Mouse (Mus musculus): ENCODE data around the gene Foxf1. TPM values are rescaled to one million over a fixed set of nuclear protein-coding genes. Genes with fewer than 3 reads are reported as not detected.

Gene Foxf1
- total RNA-seq, 2 experiments from 2014 or later, result 0.37 to 0.38 TPM

DNA sequence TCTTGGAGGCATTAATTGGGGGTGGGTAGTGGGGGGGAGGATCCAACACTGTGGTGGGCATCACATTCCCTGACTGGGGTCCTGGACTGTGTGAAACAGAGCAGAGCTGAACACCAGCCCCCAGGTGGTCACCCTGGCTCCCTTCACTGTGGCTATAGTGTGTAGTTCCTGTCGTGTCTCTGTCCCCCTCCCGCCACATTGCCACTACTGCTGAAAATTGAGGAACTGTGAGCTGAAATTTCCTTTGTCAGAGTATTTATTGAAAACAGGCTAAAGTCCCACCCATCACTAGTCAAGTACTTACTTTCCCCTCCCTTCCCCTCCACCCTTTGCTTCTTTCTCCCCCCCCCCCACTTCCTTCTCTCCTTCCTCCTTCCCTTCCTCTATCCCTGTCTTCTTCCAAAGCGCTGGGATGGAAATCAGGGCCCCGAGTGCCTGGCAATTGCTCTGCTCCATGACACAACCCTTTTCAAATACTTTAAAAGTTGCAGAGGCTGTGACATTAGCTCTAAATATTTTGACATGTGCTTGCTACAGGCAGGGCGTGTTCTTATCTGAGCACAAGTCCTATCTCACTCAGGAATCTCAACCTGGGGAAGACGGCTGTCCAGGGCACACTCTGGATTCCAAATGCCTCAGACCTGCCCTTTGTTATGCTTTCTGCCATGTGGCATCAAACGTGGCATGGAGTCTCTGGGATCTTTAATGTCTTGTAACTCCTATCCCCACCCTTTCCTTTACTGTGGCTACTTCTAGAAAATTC, 27.1 kb downstream of the Foxf1 start:
- intact Hi-C loops (cut with DNase I), result no loop called here
- no peak for DNase-seq

- intact Hi-C loops (cut with DNase I), result loop anchor here (1.0 to 2.0 kb wide), 3 partner anchors 116 to 400 kb away; no protein-coding TSS in a partner anchor
- DNase-seq, result peak; percentile 98 to 99
Observed at GRCm38 (mm10) chr8:121113261-121113660, 29.1 kb downstream of the Foxf1 start.

DNA sequence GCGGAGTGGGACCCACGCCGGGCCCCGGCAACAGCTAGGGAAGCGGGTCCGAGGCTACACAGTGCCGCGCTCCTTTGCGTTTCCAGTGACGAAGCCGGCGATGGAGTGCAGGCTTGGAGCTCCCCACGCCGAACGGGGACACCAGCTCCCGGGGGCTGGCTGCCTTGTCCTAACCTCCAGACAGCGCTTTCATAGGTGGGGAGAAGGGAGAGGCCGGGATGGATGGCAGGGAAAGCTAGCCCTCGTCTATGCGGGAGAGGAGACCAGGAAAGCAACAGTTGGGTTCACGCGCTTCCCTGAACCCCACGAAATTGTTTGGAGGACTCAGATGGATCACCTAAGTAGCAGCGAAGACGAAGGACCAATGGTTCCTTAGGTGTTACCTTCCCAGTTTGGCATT, 30.9 kb downstream of the Foxf1 start:
- intact Hi-C loops (cut with DNase I), result loop anchor here (5.0 kb wide), 1 partner anchor 202 kb away; no protein-coding TSS in a partner anchor
- DNase-seq, result no peak

DNA sequence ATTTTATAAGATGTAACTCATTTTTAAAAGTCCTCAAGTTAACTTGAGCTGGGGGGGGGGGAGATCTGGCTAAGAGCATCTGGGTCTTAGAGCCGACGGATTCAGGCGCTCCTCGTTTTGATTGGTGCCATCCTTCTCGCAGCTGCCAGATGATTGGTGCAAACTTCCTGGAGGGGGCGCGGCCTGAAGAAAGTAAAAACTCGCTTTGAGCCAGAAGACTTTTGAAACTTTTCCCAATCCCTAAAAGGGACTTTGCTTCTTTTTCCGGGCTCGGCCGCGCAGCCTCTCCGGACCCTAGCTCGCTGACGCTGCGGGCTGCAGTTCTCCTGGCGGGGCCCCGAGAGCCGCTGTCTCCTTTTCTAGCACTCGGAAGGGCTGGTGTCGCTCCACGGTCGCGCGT, 31.8 kb downstream of the Foxf1 start, which contains the start of gene Foxc2:
TSS of gene Foxc2 (plus strand) at position 224 of the 400 bp plus-strand sequence.
- intact Hi-C loops (cut with DNase I), result loop anchor here (5.0 kb wide), 1 partner anchor 201 kb away; no protein-coding TSS in a partner anchor
- peak; percentile 88 to 91 for DNase-seq

DNA sequence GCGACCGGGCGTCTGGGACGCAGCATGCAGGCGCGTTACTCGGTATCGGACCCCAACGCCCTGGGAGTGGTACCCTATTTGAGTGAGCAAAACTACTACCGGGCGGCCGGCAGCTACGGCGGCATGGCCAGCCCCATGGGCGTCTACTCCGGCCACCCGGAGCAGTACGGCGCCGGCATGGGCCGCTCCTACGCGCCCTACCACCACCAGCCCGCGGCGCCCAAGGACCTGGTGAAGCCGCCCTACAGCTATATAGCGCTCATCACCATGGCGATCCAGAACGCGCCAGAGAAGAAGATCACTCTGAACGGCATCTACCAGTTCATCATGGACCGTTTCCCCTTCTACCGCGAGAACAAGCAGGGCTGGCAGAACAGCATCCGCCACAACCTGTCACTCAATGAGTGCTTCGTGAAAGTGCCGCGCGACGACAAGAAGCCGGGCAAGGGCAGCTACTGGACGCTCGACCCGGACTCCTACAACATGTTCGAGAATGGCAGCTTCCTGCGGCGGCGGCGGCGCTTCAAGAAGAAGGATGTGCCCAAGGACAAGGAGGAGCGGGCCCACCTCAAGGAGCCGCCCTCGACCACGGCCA, 32.5 kb downstream of the Foxf1 start:
- peak; percentile 48 to 50 for DNase-seq
- intact Hi-C loops (cut with DNase I), result loop anchor here (5.0 kb wide), 1 partner anchor 201 kb away; no protein-coding TSS in a partner anchor

DNA sequence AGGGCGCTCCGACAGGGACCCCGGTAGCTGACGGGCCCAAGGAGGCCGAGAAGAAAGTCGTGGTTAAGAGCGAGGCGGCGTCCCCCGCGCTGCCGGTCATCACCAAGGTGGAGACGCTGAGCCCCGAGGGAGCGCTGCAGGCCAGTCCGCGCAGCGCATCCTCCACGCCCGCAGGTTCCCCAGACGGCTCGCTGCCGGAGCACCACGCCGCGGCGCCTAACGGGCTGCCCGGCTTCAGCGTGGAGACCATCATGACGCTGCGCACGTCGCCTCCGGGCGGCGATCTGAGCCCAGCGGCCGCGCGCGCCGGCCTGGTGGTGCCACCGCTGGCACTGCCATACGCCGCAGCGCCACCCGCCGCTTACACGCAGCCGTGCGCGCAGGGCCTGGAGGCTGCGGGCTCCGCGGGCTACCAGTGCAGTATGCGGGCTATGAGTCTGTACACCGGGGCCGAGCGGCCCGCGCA, 33.0 kb downstream of the Foxf1 start:
- DNase-seq, result peak in 1 of 2 experiments; percentile 24
- intact Hi-C loops (cut with DNase I), result loop anchor here (5.0 kb wide), 1 partner anchor 200 kb away; no protein-coding TSS in a partner anchor

GRCm38 (mm10) chr8:121117906-121118305, 33.7 kb downstream of the Foxf1 start:
- peak in 1 of 2 experiments; percentile 32 for DNase-seq
- intact Hi-C loops (cut with DNase I), result loop anchor here (5.0 kb wide), 1 partner anchor 199 kb away; no protein-coding TSS in a partner anchor

GRCm38 (mm10) chr8:121118634-121119420, 34.6 kb downstream of the Foxf1 start:
- intact Hi-C loops (cut with DNase I), result loop anchor here (5.0 kb wide), 1 partner anchor 198 kb away; no protein-coding TSS in a partner anchor
- peak in 1 of 2 experiments; percentile 27 for DNase-seq

GRCm38 (mm10) chr8:121119635-121120455, 35.7 kb downstream of the Foxf1 start:
- peak in 1 of 2 experiments; percentile 27 for DNase-seq
- intact Hi-C loops (cut with DNase I), result loop anchor here (5.0 kb wide), 1 partner anchor 197 kb away; no protein-coding TSS in a partner anchor

GRCm38 (mm10) chr8:121120456-121121419, 36.6 kb downstream of the Foxf1 start:
- DNase-seq, result no peak
- intact Hi-C loops (cut with DNase I), result no loop called here

DNA sequence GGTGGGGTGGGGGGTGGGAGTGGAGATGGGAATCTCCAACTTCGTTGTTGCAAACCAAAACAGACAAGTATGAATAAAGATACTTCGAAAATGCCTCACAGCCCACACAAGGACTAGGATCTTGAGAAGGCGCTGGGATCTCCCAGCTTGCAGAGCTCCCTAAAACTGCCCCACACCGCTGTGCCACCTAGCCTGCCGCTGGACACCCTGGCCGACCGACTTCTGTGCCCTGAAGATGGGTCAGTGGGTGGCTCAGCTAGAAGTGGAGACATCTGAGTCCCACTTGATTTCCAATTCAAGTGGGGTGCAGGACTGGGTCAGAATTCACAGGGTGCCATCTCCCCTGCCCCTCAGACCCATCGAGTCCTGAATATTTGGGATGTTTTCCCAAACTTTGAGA, 37.5 kb downstream of the Foxf1 start:
- intact Hi-C loops (cut with DNase I), result no loop called here
- DNase-seq, result no peak

DNA sequence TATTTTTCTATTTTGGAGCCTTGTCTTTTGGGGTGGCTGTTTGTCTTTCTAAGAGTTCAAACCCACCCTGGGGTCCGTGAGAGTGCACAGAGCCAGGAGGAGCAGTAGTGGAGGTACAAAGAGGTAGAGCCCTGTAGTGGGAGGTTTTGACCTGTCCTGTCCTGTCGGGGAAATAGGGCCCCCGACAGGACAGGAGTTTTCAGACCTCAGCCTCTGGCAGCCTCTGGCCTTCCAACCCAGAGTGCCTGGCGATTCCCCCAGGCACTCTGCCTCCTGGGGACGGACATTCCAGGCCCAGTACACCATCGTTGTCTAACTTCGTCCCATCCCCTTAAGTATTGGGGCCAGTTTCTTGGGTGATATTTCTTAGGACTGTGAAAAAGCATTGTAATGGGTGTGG, 38.2 kb downstream of the Foxf1 start:
- intact Hi-C loops (cut with DNase I), result no loop called here
- DNase-seq, result no peak

DNA sequence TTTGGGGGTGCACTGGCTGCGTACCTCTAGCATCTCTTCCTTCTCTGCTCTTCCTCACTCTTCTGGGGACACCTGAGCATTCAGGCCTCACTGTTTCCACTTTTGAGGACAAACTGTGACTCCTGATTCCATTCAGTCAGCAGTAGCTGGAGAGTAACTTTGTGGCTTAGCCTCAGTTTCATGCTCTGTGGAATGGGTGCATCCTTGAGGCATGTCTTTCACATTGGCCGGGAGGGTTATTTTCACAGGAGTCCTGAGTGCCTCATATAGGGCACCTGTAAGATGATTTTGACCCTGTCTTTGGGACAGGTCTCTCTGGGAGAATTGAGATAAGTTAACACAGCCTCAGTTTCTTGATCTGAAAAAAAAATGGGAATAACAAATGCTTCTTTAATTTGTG, 38.9 kb downstream of the Foxf1 start:
- intact Hi-C loops (cut with DNase I), result no loop called here
- no peak for DNase-seq

GRCm38 (mm10) chr8:121124547-121125239, 40.5 kb downstream of the Foxf1 start:
- DNase-seq, result peak; percentile 39 to 59
- intact Hi-C loops (cut with DNase I), result loop anchor here (5.0 kb wide), 1 partner anchor 88 kb away; no protein-coding TSS in a partner anchor

- peak; percentile 84 to 86 for DNase-seq
- intact Hi-C loops (cut with DNase I), result loop anchor here (5.0 kb wide), 1 partner anchor 87 kb away; no protein-coding TSS in a partner anchor
Observed at GRCm38 (mm10) chr8:121125311-121125876, 41.2 kb downstream of the Foxf1 start.

- DNase-seq, result no peak
- intact Hi-C loops (cut with DNase I), result loop anchor here (5.0 kb wide), 1 partner anchor 86 kb away; no protein-coding TSS in a partner anchor
Observed at GRCm38 (mm10) chr8:121126191-121126590, 42.0 kb downstream of the Foxf1 start.

- intact Hi-C loops (cut with DNase I), result loop anchor here (5.0 kb wide), 1 partner anchor 86 kb away; no protein-coding TSS in a partner anchor
- DNase-seq, result no peak
Observed at GRCm38 (mm10) chr8:121126694-121127093, 42.5 kb downstream of the Foxf1 start.

All from heart, postnatal 10 days (tissue).